Mouse (Mus musculus): ENCODE measurements around the gene Aim2.

Aim2 gene

GRCm38 (mm10) chr1:173381436-173381835 lies 30.8 kb downstream of the Aim2 start:
- no peak for DNase-seq (ENCODE audit: extremely low spot score, low read depth, low spot score)

GRCm38 (mm10) chr1:173389431-173389830 lies 38.8 kb downstream of the Aim2 start:
- no peak for DNase-seq (ENCODE audit: extremely low spot score, low read depth, low spot score)

- no peak for DNase-seq (ENCODE audit: extremely low spot score, low read depth, low spot score)
Observed at GRCm38 (mm10) chr1:173389901-173390401, 39.3 kb downstream of the Aim2 start.

- DNase-seq (ENCODE audit: extremely low spot score, low read depth, low spot score): no peak
Observed at GRCm38 (mm10) chr1:173391754-173392153, 41.1 kb downstream of the Aim2 start.

- DNase-seq (ENCODE audit: extremely low spot score, low read depth, low spot score): no peak
Observed at GRCm38 (mm10) chr1:173398323-173398970, 47.8 kb downstream of the Aim2 start.

- DNase-seq (ENCODE audit: extremely low spot score, low read depth, low spot score): no peak
Observed at GRCm38 (mm10) chr1:173404696-173405309, 54.1 kb downstream of the Aim2 start.

- DNase-seq (ENCODE audit: extremely low spot score, low read depth, low spot score): no peak
Observed at GRCm38 (mm10) chr1:173409066-173409465, 58.4 kb downstream of the Aim2 start.

GRCm38 (mm10) chr1:173411863-173412262 lies 61.2 kb downstream of the Aim2 start:
- DNase-seq (ENCODE audit: extremely low spot score, low read depth, low spot score): no peak

GRCm38 (mm10) chr1:173414631-173415030 lies 64.0 kb downstream of the Aim2 start:
- no peak for DNase-seq (ENCODE audit: extremely low spot score, low read depth, low spot score)

- no peak for DNase-seq (ENCODE audit: extremely low spot score, low read depth, low spot score)
Observed at GRCm38 (mm10) chr1:173418516-173418915, 67.8 kb downstream of the Aim2 start.

- no peak for DNase-seq (ENCODE audit: extremely low spot score, low read depth, low spot score)
Observed at GRCm38 (mm10) chr1:173418936-173419621, 68.4 kb downstream of the Aim2 start.

GRCm38 (mm10) chr1:173420374-173420773 lies 69.7 kb downstream of the Aim2 start:
- DNase-seq (ENCODE audit: extremely low spot score, low read depth, low spot score): no peak

GRCm38 (mm10) chr1:173426345-173426744 lies 75.7 kb downstream of the Aim2 start:
- no peak for DNase-seq (ENCODE audit: extremely low spot score, low read depth, low spot score)

- no peak for DNase-seq (ENCODE audit: extremely low spot score, low read depth, low spot score)
Observed at GRCm38 (mm10) chr1:173427385-173427784, 76.7 kb downstream of the Aim2 start.

GRCm38 (mm10) chr1:173429995-173430699 lies 79.5 kb downstream of the Aim2 start:
- DNase-seq (ENCODE audit: extremely low spot score, low read depth, low spot score): no peak

- no peak for DNase-seq (ENCODE audit: extremely low spot score, low read depth, low spot score)
Observed at GRCm38 (mm10) chr1:173432411-173432810, 81.7 kb downstream of the Aim2 start.

- no peak for DNase-seq (ENCODE audit: extremely low spot score, low read depth, low spot score)
Observed at GRCm38 (mm10) chr1:173437161-173437953, 86.7 kb downstream of the Aim2 start.

GRCm38 (mm10) chr1:173440681-173441080 lies 90.0 kb downstream of the Aim2 start:
- no peak for DNase-seq (ENCODE audit: extremely low spot score, low read depth, low spot score)

- no peak for DNase-seq (ENCODE audit: extremely low spot score, low read depth, low spot score)
Observed at GRCm38 (mm10) chr1:173441210-173441609, 90.5 kb downstream of the Aim2 start.

- no peak for DNase-seq (ENCODE audit: extremely low spot score, low read depth, low spot score)
Observed at GRCm38 (mm10) chr1:173443061-173443460, 92.4 kb downstream of the Aim2 start.

GRCm38 (mm10) chr1:173447067-173447466 lies 96.4 kb downstream of the Aim2 start:
- DNase-seq (ENCODE audit: extremely low spot score, low read depth, low spot score): no peak
